Mouse (Mus musculus): Measurements from ENCODE around the gene Sema3b.
"Not testable (repeated sequence)": the region's sequence is repeated elsewhere in the genome, so short reads cannot be mapped to it uniquely, and the experiment has no call there.

Sema3b gene

GRCm38 (mm10) chr9:107590058-107590772 lies 18.8 kb downstream of the Sema3b start:
- no peak for DNase-seq (ENCODE audit: low read depth, low spot score)

- DNase-seq (ENCODE audit: low read depth, low spot score) = no peak
Observed at GRCm38 (mm10) chr9:107587833-107588639, 21.0 kb downstream of the Sema3b start.

GRCm38 (mm10) chr9:107586974-107587832 lies 21.8 kb downstream of the Sema3b start, which contains the start of gene Ifrd2:
Ifrd2 (plus strand) TSS chr9:107587642.
- peak; percentile 99 for DNase-seq (ENCODE audit: low read depth, low spot score)

- no peak for DNase-seq (ENCODE audit: low read depth, low spot score)
Observed at GRCm38 (mm10) chr9:107586504-107586903, 22.5 kb downstream of the Sema3b start.

- DNase-seq (ENCODE audit: low read depth, low spot score) = no peak
Observed at GRCm38 (mm10) chr9:107583174-107583573, 25.9 kb downstream of the Sema3b start.

GRCm38 (mm10) chr9:107582509-107583062 lies 26.4 kb downstream of the Sema3b start:
- DNase-seq (ENCODE audit: low read depth, low spot score) = no peak

GRCm38 (mm10) chr9:107581584-107581983 lies 27.4 kb downstream of the Sema3b start:
- no peak for DNase-seq (ENCODE audit: low read depth, low spot score)

- peak; percentile 92 for DNase-seq (ENCODE audit: low read depth, low spot score)
Observed at GRCm38 (mm10) chr9:107580501-107581317, 28.3 kb downstream of the Sema3b start, which contains the start of gene Hyal3. Hyal3 (plus strand) TSS chr9:107580818.

GRCm38 (mm10) chr9:107579023-107579900 lies 29.8 kb downstream of the Sema3b start:
- DNase-seq (ENCODE audit: low read depth, low spot score) = no peak

- DNase-seq (ENCODE audit: low read depth, low spot score) = no peak
Observed at GRCm38 (mm10) chr9:107578587-107578986, 30.4 kb downstream of the Sema3b start, which contains the start of gene Naa80. Naa80 (plus strand) TSS chr9:107578887.

GRCm38 (mm10) chr9:107577871-107578270 lies 31.2 kb downstream of the Sema3b start:
- no peak for DNase-seq (ENCODE audit: low read depth, low spot score)

- DNase-seq (ENCODE audit: low read depth, low spot score) = no peak
Observed at GRCm38 (mm10) chr9:107576357-107577107, 32.5 kb downstream of the Sema3b start, which contains the start of gene Hyal1. Hyal1 (plus strand) TSS chr9:107576927.

GRCm38 (mm10) chr9:107575579-107576356 lies 33.3 kb downstream of the Sema3b start:
- no peak for DNase-seq (ENCODE audit: low read depth, low spot score)

GRCm38 (mm10) chr9:107573774-107574173 lies 35.3 kb downstream of the Sema3b start:
- not testable (repeated sequence) for DNase-seq (ENCODE audit: low read depth, low spot score)

GRCm38 (mm10) chr9:107572327-107572662 lies 36.7 kb downstream of the Sema3b start:
- no peak for DNase-seq (ENCODE audit: low read depth, low spot score)

- DNase-seq (ENCODE audit: low read depth, low spot score) = no peak
Observed at GRCm38 (mm10) chr9:107571534-107572326, 37.3 kb downstream of the Sema3b start.

- DNase-seq (ENCODE audit: low read depth, low spot score) = no peak
Observed at GRCm38 (mm10) chr9:107570845-107571244, 38.2 kb downstream of the Sema3b start.

All from CD4-positive, CD25-positive, alpha-beta regulatory T cell, adult 2 months (primary cell).